Mouse (Mus musculus): ENCODE results near the gene Phkg2. TPM values are rescaled to one million over a fixed set of nuclear protein-coding genes. Genes with fewer than 3 reads are reported as not detected.
A peak's percentile ranks its signal among the peaks of the same experiment; 100 is the strongest.

The Phkg2 gene
- polyA plus RNA-seq, 1 experiment from 2014 or later, result 54.0 TPM

GRCm38 (mm10) chr7:127611561-127611960 is 38.4 kb downstream of the Phkg2 start:
- no peak for ATAC-seq (ENCODE audit: low FRiP score)
- Histone ChIP-seq H3K4me3 (ENCODE audit: low read depth, low read length) (no peak overlapping the region), H3K4me1 (replicated peaks; ENCODE audit: control insufficient read depth, insufficient read depth, low read length) (peaks cover 6% of the 10 kb centered on the region; the same call in 1 of the 2 replicates), H3K9me3 (ENCODE audit: control insufficient read depth, low read length) (no peaks in the 10 kb centered on the region), H3K36me3 (ENCODE audit: control insufficient read depth, insufficient read depth, low read length) (peaks cover 27% of the 10 kb centered on the region), H3K27ac (ENCODE audit: low read depth, low read length) (no peak overlapping the region), H3K27me3 (ENCODE audit: control insufficient read depth, insufficient read depth, low read length) (no peaks in the 10 kb centered on the region), H3K4me2 (replicated peaks; ENCODE audit: low read depth, low read length) (no peak overlapping the region), H3K9ac (ENCODE audit: low read depth, low read length) (no peak overlapping the region)
- WGBS, result 97% methylated on average over 26 of the region's 26 CpGs
- no peak for DNase-seq (ENCODE audit: low spot score)

DNA sequence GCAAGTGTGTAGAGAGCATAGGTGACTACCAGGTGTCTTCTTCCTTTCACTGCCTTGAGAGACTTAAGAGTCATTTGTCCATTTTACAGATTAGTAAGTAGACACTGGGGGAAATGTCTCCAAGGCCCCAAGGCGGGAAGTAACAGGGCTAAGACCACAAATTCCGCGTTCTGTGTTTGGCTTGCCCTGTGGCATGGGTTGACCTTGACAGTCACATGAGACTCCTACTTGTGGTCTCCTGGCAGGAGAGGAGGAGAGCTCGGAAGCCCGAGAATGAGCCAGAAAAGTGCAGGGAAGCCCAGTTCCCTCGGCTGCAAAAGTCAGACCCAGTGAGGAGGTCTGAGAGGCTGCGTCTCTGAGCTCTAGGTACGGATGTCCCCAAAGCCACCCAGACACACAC is 40.4 kb downstream of the Phkg2 start:
- no peak for DNase-seq (ENCODE audit: low spot score)
- Histone ChIP-seq H3K4me3 (ENCODE audit: low read depth, low read length) (peak overlapping the region; percentile 99), H3K9ac (ENCODE audit: low read depth, low read length) (peak overlapping the region; percentile 97; the same call in 1 of the 2 replicates), H3K36me3 (ENCODE audit: control insufficient read depth, insufficient read depth, low read length) (peaks cover 27% of the 10 kb centered on the region), H3K27me3 (ENCODE audit: control insufficient read depth, insufficient read depth, low read length) (no peaks in the 10 kb centered on the region), H3K4me2 (replicated peaks; ENCODE audit: low read depth, low read length) (peak overlapping the region; percentile 74; the same call in 1 of the 2 replicates), H3K27ac (ENCODE audit: low read depth, low read length) (no peak overlapping the region), H3K9me3 (ENCODE audit: control insufficient read depth, low read length) (no peaks in the 10 kb centered on the region), H3K4me1 (replicated peaks; ENCODE audit: control insufficient read depth, insufficient read depth, low read length) (peaks cover 6% of the 10 kb centered on the region; the same call in 1 of the 2 replicates)
- 87% methylated on average over 8 of the region's 8 CpGs for WGBS
- ATAC-seq (ENCODE audit: low FRiP score), result no peak

- H3K27me3 ChIP-seq (ENCODE audit: control insufficient read depth, insufficient read depth, low read length), result no peaks in the 10 kb centered on the region
- peak overlapping the region; percentile 74 for H3K4me2 ChIP-seq (replicated peaks; ENCODE audit: low read depth, low read length)
- peak overlapping the region; percentile 97 for H3K9ac ChIP-seq (ENCODE audit: low read depth, low read length)
- H3K4me1 ChIP-seq (replicated peaks; ENCODE audit: control insufficient read depth, insufficient read depth, low read length), result peaks cover 6% of the 10 kb centered on the region; the same call in 1 of the 2 replicates
- no peaks in the 10 kb centered on the region for H3K9me3 ChIP-seq (ENCODE audit: control insufficient read depth, low read length)
- WGBS, result 25% methylated on average over 8 of the region's 8 CpGs
- peak overlapping the region; percentile 99 for H3K4me3 ChIP-seq (ENCODE audit: low read depth, low read length)
- no peak overlapping the region for H3K27ac ChIP-seq (ENCODE audit: low read depth, low read length)
- peaks cover 27% of the 10 kb centered on the region for H3K36me3 ChIP-seq (ENCODE audit: control insufficient read depth, insufficient read depth, low read length)
- no peak for DNase-seq (ENCODE audit: low spot score)
- ATAC-seq (ENCODE audit: low FRiP score), result no peak
Measured at GRCm38 (mm10) chr7:127614091-127614490, 41.0 kb downstream of the Phkg2 start.

DNA sequence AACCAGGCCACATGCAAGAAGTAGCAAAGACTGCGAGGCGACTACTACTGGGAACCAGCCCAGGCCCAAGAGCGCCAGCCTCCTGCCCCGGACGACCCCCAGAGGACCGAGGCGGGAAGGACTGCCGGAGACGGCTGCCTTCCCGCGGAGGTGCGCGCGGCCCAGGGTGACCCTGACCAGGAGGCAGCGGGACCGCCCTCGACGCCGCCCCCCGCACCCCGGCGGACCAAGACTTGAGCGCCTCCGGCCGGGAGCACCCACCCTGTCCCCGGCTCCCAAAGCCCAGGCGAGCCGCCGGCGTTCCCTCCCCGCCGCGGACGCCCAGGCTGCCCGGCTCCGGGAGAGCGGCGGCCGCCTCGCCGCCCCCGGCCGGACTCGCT is 41.4 kb downstream of the Phkg2 start:
- Histone ChIP-seq H3K4me3 (ENCODE audit: low read depth, low read length) (peak overlapping the region; percentile 99), H3K9ac (ENCODE audit: low read depth, low read length) (peak overlapping the region; percentile 97), H3K27me3 (ENCODE audit: control insufficient read depth, insufficient read depth, low read length) (no peaks in the 10 kb centered on the region), H3K4me2 (replicated peaks; ENCODE audit: low read depth, low read length) (peak overlapping the region; percentile 74), H3K27ac (ENCODE audit: low read depth, low read length) (peak overlapping the region; percentile 81), H3K36me3 (ENCODE audit: control insufficient read depth, insufficient read depth, low read length) (peaks cover 27% of the 10 kb centered on the region), H3K4me1 (replicated peaks; ENCODE audit: control insufficient read depth, insufficient read depth, low read length) (peaks cover 6% of the 10 kb centered on the region; the same call in 1 of the 2 replicates), H3K9me3 (ENCODE audit: control insufficient read depth, low read length) (no peaks in the 10 kb centered on the region)
- ATAC-seq (ENCODE audit: low FRiP score) (peak; percentile 28; the same call in 1 of the 2 replicates), DNase-seq (ENCODE audit: low spot score) (peak; percentile 65)
- WGBS, result 2% methylated on average over 34 of the region's 44 CpGs

DNA sequence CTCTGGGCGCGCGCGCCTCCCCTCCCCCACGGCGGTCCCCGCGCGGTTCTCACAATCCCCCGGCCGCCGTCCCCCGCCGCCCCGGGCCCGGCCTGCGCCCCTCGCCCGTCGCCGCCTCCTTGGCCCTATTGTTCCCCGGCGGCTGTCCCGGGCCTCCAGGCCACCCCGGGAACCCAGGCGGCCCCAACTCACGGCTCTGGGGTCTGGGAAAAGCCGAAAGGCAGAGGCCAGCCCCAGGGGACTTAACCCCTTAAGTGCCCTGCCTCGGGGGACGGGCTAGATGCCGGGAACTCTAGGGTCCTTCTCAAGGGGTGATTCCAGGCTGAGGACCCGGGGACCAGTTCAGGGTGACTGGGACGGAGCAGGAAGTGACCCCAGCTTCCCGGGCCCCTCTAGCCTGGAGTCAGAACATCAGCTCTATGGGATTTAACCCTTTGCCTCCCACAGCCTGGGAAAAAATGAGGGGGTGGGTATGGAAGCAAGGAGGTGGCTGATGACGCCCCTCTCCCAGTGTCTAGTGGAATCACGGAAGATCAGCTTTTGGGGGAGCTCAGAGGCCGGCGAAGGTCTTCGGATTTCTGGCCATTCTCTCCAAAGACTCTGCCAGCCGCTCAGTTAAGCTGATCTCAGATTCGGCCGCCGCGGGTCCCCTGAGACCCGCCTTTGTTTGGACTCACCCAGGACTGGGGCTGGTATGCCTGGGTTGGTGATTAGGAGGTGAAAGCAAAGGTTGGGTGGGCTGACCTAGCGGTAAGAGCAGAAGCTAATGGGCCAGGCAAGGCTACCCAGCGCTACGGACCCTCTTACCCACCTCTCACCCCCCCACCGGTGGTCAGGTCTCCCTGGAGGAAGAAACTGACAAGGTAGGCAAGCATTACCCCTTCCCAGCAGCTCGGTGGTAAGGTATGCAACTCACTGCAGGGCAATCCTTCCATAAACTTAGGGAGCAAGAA is 42.0 kb downstream of the Phkg2 start, which contains the start of gene Zfp629:
Gene Zfp629, minus strand, starts transcription at position 907 of the 953 bp plus-strand sequence.
- Histone ChIP-seq H3K4me2 (replicated peaks; ENCODE audit: low read depth, low read length) (peak within 1 kb of the TSS; percentile 74), H3K4me1 (replicated peaks; ENCODE audit: control insufficient read depth, insufficient read depth, low read length) (peaks cover 6% of the 10 kb centered on the region; the same call in 1 of the 2 replicates), H3K9me3 (ENCODE audit: control insufficient read depth, low read length) (no peaks in the 10 kb centered on the region), H3K36me3 (ENCODE audit: control insufficient read depth, insufficient read depth, low read length) (peaks cover 23% of the 10 kb centered on the region), H3K27ac (ENCODE audit: low read depth, low read length) (peak within 1 kb of the TSS; percentile 81), H3K9ac (ENCODE audit: low read depth, low read length) (peak within 1 kb of the TSS; percentile 97), H3K27me3 (ENCODE audit: control insufficient read depth, insufficient read depth, low read length) (no peaks in the 10 kb centered on the region), H3K4me3 (ENCODE audit: low read depth, low read length) (peak within 1 kb of the TSS; percentile 99)
- DNase-seq (ENCODE audit: low spot score), result peak; percentile 95
- WGBS, result 0% methylated on average over 30 of the region's 50 CpGs
- ATAC-seq (ENCODE audit: low FRiP score), result peak; percentile 94

DNA sequence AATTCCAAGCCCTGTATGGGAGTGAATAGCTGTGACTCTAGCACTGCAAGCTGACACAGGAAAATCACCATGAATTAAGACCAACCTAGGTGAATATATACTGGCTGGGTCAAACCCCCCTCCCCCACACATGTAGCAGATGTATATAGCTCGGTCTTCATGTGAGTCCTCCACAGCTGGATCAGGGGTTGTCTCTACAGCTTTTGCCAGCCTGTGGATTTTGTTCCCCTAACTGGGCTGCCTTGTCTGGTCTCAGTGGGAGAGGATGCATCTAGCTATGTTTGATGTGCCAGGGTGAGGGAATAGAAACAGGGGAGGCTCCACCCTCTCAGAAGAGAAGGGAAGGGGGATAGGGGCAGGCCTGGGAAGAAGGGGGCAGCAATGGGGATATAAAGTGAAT is 43.2 kb downstream of the Phkg2 start:
- WGBS, result 91% methylated on average over 1 of the region's 1 CpGs
- no peak overlapping the region for H3K27ac ChIP-seq (ENCODE audit: low read depth, low read length)
- no peak for ATAC-seq (ENCODE audit: low FRiP score)
- H3K36me3 ChIP-seq (ENCODE audit: control insufficient read depth, insufficient read depth, low read length), result peaks cover 12% of the 10 kb centered on the region
- peak overlapping the region; percentile 74 for H3K4me2 ChIP-seq (replicated peaks; ENCODE audit: low read depth, low read length)
- H3K9ac ChIP-seq (ENCODE audit: low read depth, low read length), result no peak overlapping the region
- no peak overlapping the region; the same call in 1 of the 2 replicates for H3K4me3 ChIP-seq (ENCODE audit: low read depth, low read length)
- H3K4me1 ChIP-seq (replicated peaks; ENCODE audit: control insufficient read depth, insufficient read depth, low read length), result peaks cover 6% of the 10 kb centered on the region; the same call in 1 of the 2 replicates
- no peaks in the 10 kb centered on the region for H3K9me3 ChIP-seq (ENCODE audit: control insufficient read depth, low read length)
- H3K27me3 ChIP-seq (ENCODE audit: control insufficient read depth, insufficient read depth, low read length), result no peaks in the 10 kb centered on the region
- DNase-seq (ENCODE audit: low spot score), result no peak

GRCm38 (mm10) chr7:127616881-127617280 is 43.7 kb downstream of the Phkg2 start:
- ATAC-seq (ENCODE audit: low FRiP score) (no peak), DNase-seq (ENCODE audit: low spot score) (no peak)
- Histone ChIP-seq H3K4me1 (replicated peaks; ENCODE audit: control insufficient read depth, insufficient read depth, low read length) (peaks cover 6% of the 10 kb centered on the region; the same call in 1 of the 2 replicates), H3K27ac (ENCODE audit: low read depth, low read length) (no peak overlapping the region), H3K36me3 (ENCODE audit: control insufficient read depth, insufficient read depth, low read length) (peaks cover 7% of the 10 kb centered on the region), H3K9me3 (ENCODE audit: control insufficient read depth, low read length) (no peaks in the 10 kb centered on the region), H3K4me3 (ENCODE audit: low read depth, low read length) (no peak overlapping the region), H3K27me3 (ENCODE audit: control insufficient read depth, insufficient read depth, low read length) (no peaks in the 10 kb centered on the region), H3K4me2 (replicated peaks; ENCODE audit: low read depth, low read length) (no peak overlapping the region), H3K9ac (ENCODE audit: low read depth, low read length) (no peak overlapping the region)
- 100% methylated on average over 1 of the region's 1 CpGs for WGBS

GRCm38 (mm10) chr7:127617962-127618361 is 44.8 kb downstream of the Phkg2 start:
- H3K9ac ChIP-seq (ENCODE audit: low read depth, low read length), result no peak overlapping the region
- no peak overlapping the region for H3K27ac ChIP-seq (ENCODE audit: low read depth, low read length)
- no peak overlapping the region for H3K4me3 ChIP-seq (ENCODE audit: low read depth, low read length)
- no peak for ATAC-seq (ENCODE audit: low FRiP score)
- no peaks in the 10 kb centered on the region for H3K9me3 ChIP-seq (ENCODE audit: control insufficient read depth, low read length)
- H3K4me2 ChIP-seq (replicated peaks; ENCODE audit: low read depth, low read length), result no peak overlapping the region
- no peaks in the 10 kb centered on the region for H3K27me3 ChIP-seq (ENCODE audit: control insufficient read depth, insufficient read depth, low read length)
- WGBS, result 38% methylated on average over 2 of the region's 2 CpGs
- no peak for DNase-seq (ENCODE audit: low spot score)
- H3K4me1 ChIP-seq (replicated peaks; ENCODE audit: control insufficient read depth, insufficient read depth, low read length), result peaks cover 6% of the 10 kb centered on the region; the same call in 1 of the 2 replicates
- H3K36me3 ChIP-seq (ENCODE audit: control insufficient read depth, insufficient read depth, low read length), result no peaks in the 10 kb centered on the region

Data from hindbrain, embryonic 11.5 days (tissue).